Mouse (Mus musculus): Measurements from ENCODE around the gene Pkp4. TPM values are rescaled to one million over a fixed set of nuclear protein-coding genes. Genes with fewer than 3 reads are reported as not detected.
A peak's percentile ranks its signal among the peaks of the same experiment; 100 is the strongest.

Pkp4 gene
- polyA plus RNA-seq, 1 experiment from 2014 or later: 25.7 TPM

- 75% methylated on average over 3 of the region's 3 CpGs for WGBS
- ATAC-seq: no peak
- DNase-seq (ENCODE audit: low spot score): no peak
- Histone ChIP-seq H3K4me3 (ENCODE audit: low read depth, low read length) (no peak overlapping the region), H3K9ac (ENCODE audit: low read length) (no peak overlapping the region), H3K4me1 (ENCODE audit: control insufficient read depth, insufficient read depth, low read length) (peaks cover 5% of the 10 kb centered on the region; the same call in 1 of the 2 replicates), H3K4me2 (ENCODE audit: low read length) (no peak overlapping the region), H3K27me3 (replicated peaks; ENCODE audit: control insufficient read depth, insufficient read depth, low read length) (no peaks in the 10 kb centered on the region), H3K9me3 (replicated peaks; ENCODE audit: control insufficient read depth, low read length) (no peaks in the 10 kb centered on the region), H3K36me3 (ENCODE audit: control insufficient read depth, insufficient read depth, low read length) (peaks cover 42% of the 10 kb centered on the region), H3K27ac (ENCODE audit: low read depth, low read length) (no peak overlapping the region)
These were observed 189.4 kb downstream of the Pkp4 start for GRCm38 (mm10) chr2:59350094-59350493.

GRCm38 (mm10) chr2:59351303-59352099 lies 190.9 kb downstream of the Pkp4 start:
- 66% methylated on average over 16 of the region's 16 CpGs for WGBS
- peak overlapping the region; percentile 83 for H3K27ac ChIP-seq (ENCODE audit: low read depth, low read length)
- H3K4me2 ChIP-seq (ENCODE audit: low read length): peak overlapping the region; percentile 20; the same call in 1 of the 2 replicates
- ATAC-seq (peak; percentile 92), DNase-seq (ENCODE audit: low spot score) (peak; percentile 81)
- no peaks in the 10 kb centered on the region for H3K27me3 ChIP-seq (replicated peaks; ENCODE audit: control insufficient read depth, insufficient read depth, low read length)
- H3K9ac ChIP-seq (ENCODE audit: low read length): no peak overlapping the region; the same call in 1 of the 2 replicates
- H3K36me3 ChIP-seq (ENCODE audit: control insufficient read depth, insufficient read depth, low read length): peaks cover 40% of the 10 kb centered on the region
- no peaks in the 10 kb centered on the region for H3K9me3 ChIP-seq (replicated peaks; ENCODE audit: control insufficient read depth, low read length)
- H3K4me3 ChIP-seq (ENCODE audit: low read depth, low read length): no peak overlapping the region
- H3K4me1 ChIP-seq (ENCODE audit: control insufficient read depth, insufficient read depth, low read length): peaks cover 5% of the 10 kb centered on the region; the same call in 1 of the 2 replicates

GRCm38 (mm10) chr2:59353821-59354220 lies 193.2 kb downstream of the Pkp4 start:
- Histone ChIP-seq H3K4me2 (ENCODE audit: low read length) (no peak overlapping the region), H3K36me3 (ENCODE audit: control insufficient read depth, insufficient read depth, low read length) (peaks cover 24% of the 10 kb centered on the region), H3K27me3 (replicated peaks; ENCODE audit: control insufficient read depth, insufficient read depth, low read length) (no peaks in the 10 kb centered on the region), H3K9ac (ENCODE audit: low read length) (no peak overlapping the region), H3K4me3 (ENCODE audit: low read depth, low read length) (no peak overlapping the region), H3K9me3 (replicated peaks; ENCODE audit: control insufficient read depth, low read length) (no peaks in the 10 kb centered on the region), H3K27ac (ENCODE audit: low read depth, low read length) (no peak overlapping the region), H3K4me1 (ENCODE audit: control insufficient read depth, insufficient read depth, low read length) (peaks cover 5% of the 10 kb centered on the region; the same call in 1 of the 2 replicates)
- ATAC-seq (no peak), DNase-seq (ENCODE audit: low spot score) (no peak)
- 92% methylated on average over 3 of the region's 3 CpGs for WGBS

- no peak overlapping the region for H3K9ac ChIP-seq (ENCODE audit: low read length)
- H3K4me2 ChIP-seq (ENCODE audit: low read length): no peak overlapping the region
- H3K27ac ChIP-seq (ENCODE audit: low read depth, low read length): no peak overlapping the region
- no peak overlapping the region for H3K4me3 ChIP-seq (ENCODE audit: low read depth, low read length)
- peaks cover 16% of the 10 kb centered on the region for H3K36me3 ChIP-seq (ENCODE audit: control insufficient read depth, insufficient read depth, low read length)
- H3K9me3 ChIP-seq (replicated peaks; ENCODE audit: control insufficient read depth, low read length): no peaks in the 10 kb centered on the region
- WGBS: 97% methylated on average over 5 of the region's 5 CpGs
- DNase-seq (ENCODE audit: low spot score) (no peak), ATAC-seq (no peak)
- H3K27me3 ChIP-seq (replicated peaks; ENCODE audit: control insufficient read depth, insufficient read depth, low read length): no peaks in the 10 kb centered on the region
- peaks cover 5% of the 10 kb centered on the region; the same call in 1 of the 2 replicates for H3K4me1 ChIP-seq (ENCODE audit: control insufficient read depth, insufficient read depth, low read length)
These were observed 195.1 kb downstream of the Pkp4 start for GRCm38 (mm10) chr2:59355531-59356289.

- 0 out of 2 replicates have a peak, but pooled peaks have one; percentile 23 for ATAC-seq
These were observed 199.2 kb downstream of the Pkp4 start for GRCm38 (mm10) chr2:59359760-59360342.

GRCm38 (mm10) chr2:59361350-59361780 lies 200.7 kb downstream of the Pkp4 start:
- DNase-seq (ENCODE audit: low spot score) (no peak), ATAC-seq (peak; percentile 15; the same call in 1 of the 2 replicates)

More at GRCm38 (mm10) chr2:59359760-59360342, 199.2 kb downstream of the Pkp4 start:
- no peak for DNase-seq (ENCODE audit: low spot score)
- H3K9me3 ChIP-seq (replicated peaks; ENCODE audit: control insufficient read depth, low read length): no peaks in the 10 kb centered on the region
- H3K4me1 ChIP-seq (ENCODE audit: control insufficient read depth, insufficient read depth, low read length): no peaks in the 10 kb centered on the region
- 68% methylated on average over 9 of the region's 9 CpGs for WGBS
- peaks cover 8% of the 10 kb centered on the region for H3K36me3 ChIP-seq (ENCODE audit: control insufficient read depth, insufficient read depth, low read length)
- H3K27ac ChIP-seq (ENCODE audit: low read depth, low read length): no peak overlapping the region
- no peaks in the 10 kb centered on the region for H3K27me3 ChIP-seq (replicated peaks; ENCODE audit: control insufficient read depth, insufficient read depth, low read length)
- no peak overlapping the region for H3K4me2 ChIP-seq (ENCODE audit: low read length)
- H3K4me3 ChIP-seq (ENCODE audit: low read depth, low read length): no peak overlapping the region
- no peak overlapping the region for H3K9ac ChIP-seq (ENCODE audit: low read length)

GRCm38 (mm10) chr2:59364156-59364842 lies 203.6 kb downstream of the Pkp4 start:
- no peak overlapping the region for H3K4me3 ChIP-seq (ENCODE audit: low read depth, low read length)

More at GRCm38 (mm10) chr2:59361350-59361780, 200.7 kb downstream of the Pkp4 start:
- Histone ChIP-seq H3K9ac (ENCODE audit: low read length) (no peak overlapping the region), H3K4me2 (ENCODE audit: low read length) (no peak overlapping the region), H3K27me3 (replicated peaks; ENCODE audit: control insufficient read depth, insufficient read depth, low read length) (no peaks in the 10 kb centered on the region), H3K9me3 (replicated peaks; ENCODE audit: control insufficient read depth, low read length) (no peaks in the 10 kb centered on the region), H3K27ac (ENCODE audit: low read depth, low read length) (no peak overlapping the region), H3K4me3 (ENCODE audit: low read depth, low read length) (no peak overlapping the region), H3K36me3 (ENCODE audit: control insufficient read depth, insufficient read depth, low read length) (no peaks in the 10 kb centered on the region), H3K4me1 (ENCODE audit: control insufficient read depth, insufficient read depth, low read length) (no peaks in the 10 kb centered on the region)
- 60% methylated on average over 4 of the region's 4 CpGs for WGBS

GRCm38 (mm10) chr2:59367191-59367590 lies 206.5 kb downstream of the Pkp4 start:
- 96% methylated on average over 4 of the region's 4 CpGs for WGBS
- Histone ChIP-seq H3K4me1 (ENCODE audit: control insufficient read depth, insufficient read depth, low read length) (no peaks in the 10 kb centered on the region), H3K4me3 (ENCODE audit: low read depth, low read length) (no peak overlapping the region), H3K9me3 (replicated peaks; ENCODE audit: control insufficient read depth, low read length) (no peaks in the 10 kb centered on the region), H3K9ac (ENCODE audit: low read length) (no peak overlapping the region), H3K4me2 (ENCODE audit: low read length) (no peak overlapping the region), H3K27ac (ENCODE audit: low read depth, low read length) (no peak overlapping the region), H3K36me3 (ENCODE audit: control insufficient read depth, insufficient read depth, low read length) (no peaks in the 10 kb centered on the region), H3K27me3 (replicated peaks; ENCODE audit: control insufficient read depth, insufficient read depth, low read length) (no peaks in the 10 kb centered on the region)
- ATAC-seq: no peak
- no peak for DNase-seq (ENCODE audit: low spot score)

More at GRCm38 (mm10) chr2:59364156-59364842, 203.6 kb downstream of the Pkp4 start:
- ATAC-seq (no peak), DNase-seq (ENCODE audit: low spot score) (no peak)
- H3K9ac ChIP-seq (ENCODE audit: low read length): no peak overlapping the region
- no peak overlapping the region for H3K27ac ChIP-seq (ENCODE audit: low read depth, low read length)
- WGBS: 88% methylated on average over 3 of the region's 3 CpGs
- H3K36me3 ChIP-seq (ENCODE audit: control insufficient read depth, insufficient read depth, low read length): no peaks in the 10 kb centered on the region
- H3K4me2 ChIP-seq (ENCODE audit: low read length): no peak overlapping the region
- no peaks in the 10 kb centered on the region for H3K27me3 ChIP-seq (replicated peaks; ENCODE audit: control insufficient read depth, insufficient read depth, low read length)
- no peaks in the 10 kb centered on the region for H3K9me3 ChIP-seq (replicated peaks; ENCODE audit: control insufficient read depth, low read length)
- no peaks in the 10 kb centered on the region for H3K4me1 ChIP-seq (ENCODE audit: control insufficient read depth, insufficient read depth, low read length)

All from forebrain, embryonic 14.5 days (tissue).